Mouse (Mus musculus) MEL (cell line): ENCODE measurements around the gene Rbpms2.

Experiments
- CHD2 ChIP-seq: IDR thresholded peaks from 2 replicates; pipeline ENCODE4 v1.6.1; 2011; ENCODE audit warnings: low read length, improper control_type of control experiment
- CTCF ChIP-seq, 3 experiments: IDR thresholded peaks in 2 of 3; conservative IDR thresholded peaks in 1 of 3; 2 replicates each; pipeline ENCODE4 v1.5.1; 2011 to 2012; ENCODE audit warnings: low read length in 3 of 3, low read depth in 2 of 3, mild to moderate bottlenecking in 2 of 3, improper control_type of control experiment in 1 of 3, inconsistent platforms in 1 of 3, mixed read lengths in 1 of 3, moderate library complexity in 1 of 3; ENCODE audit not compliant: control insufficient read depth in 1 of 3, insufficient read depth in 1 of 3, poor library complexity in 1 of 3, severe bottlenecking in 1 of 3
- EP300 ChIP-seq, 2 experiments: IDR thresholded peaks; 2 replicates each; pipeline ENCODE4 v1.6.1; 2011; ENCODE audit warnings: improper control_type of control experiment in 2 of 2, low read length in 2 of 2, low read depth in 1 of 2, mild to moderate bottlenecking in 1 of 2
- GABPA ChIP-seq: IDR thresholded peaks from 2 replicates; pipeline ENCODE4 v1.6.1; 2012; ENCODE audit warnings: low read depth, mild to moderate bottlenecking, inconsistent platforms, low read length, improper control_type of control experiment, moderate library complexity
- JUND ChIP-seq: IDR thresholded peaks from 2 replicates; pipeline ENCODE4 v1.6.1; 2011; ENCODE audit warnings: low read depth, mild to moderate bottlenecking, improper control_type of control experiment, low read length
- MAFK ChIP-seq: IDR thresholded peaks from 2 replicates; pipeline ENCODE4 v1.6.1; 2011; ENCODE audit warnings: low read depth, mild to moderate bottlenecking, low read length, improper control_type of control experiment, borderline replicate concordance
- MAX ChIP-seq: IDR thresholded peaks from 2 replicates; pipeline ENCODE4 v1.6.1; 2011; ENCODE audit warnings: low read length, improper control_type of control experiment
- POLR2A ChIP-seq, 2 experiments: IDR thresholded peaks; 2 replicates each; pipeline ENCODE4 v1.6.1; 2011 to 2012; ENCODE audit warnings: low read length in 2 of 2, mild to moderate bottlenecking in 2 of 2, control low read depth in 1 of 2, improper control_type of control experiment in 1 of 2, low read depth in 1 of 2, moderate library complexity in 1 of 2; ENCODE audit not compliant: control insufficient read depth in 1 of 2, insufficient read depth in 1 of 2, poor library complexity in 1 of 2
- RCOR1 ChIP-seq: IDR thresholded peaks from 2 replicates; pipeline ENCODE4 v1.6.1; 2012; ENCODE audit warnings: low read depth, mild to moderate bottlenecking, inconsistent platforms, low read length, improper control_type of control experiment
- SIN3A ChIP-seq: IDR thresholded peaks from 2 replicates; pipeline ENCODE4 v1.6.1; 2012; ENCODE audit warnings: low read length, improper control_type of control experiment, inconsistent platforms
- TAL1 ChIP-seq: IDR thresholded peaks from 2 replicates; pipeline ENCODE4 v1.6.1; 2012; ENCODE audit warnings: mild to moderate bottlenecking, inconsistent platforms, low read length, moderate library complexity, mixed read lengths
- USF2 ChIP-seq, 2 experiments: IDR thresholded peaks; 2 replicates each; pipeline ENCODE4 v1.6.1; 2011 to 2012; ENCODE audit warnings: improper control_type of control experiment in 2 of 2, low read length in 2 of 2, borderline replicate concordance in 1 of 2, inconsistent platforms in 1 of 2, low read depth in 1 of 2, mild to moderate bottlenecking in 1 of 2; ENCODE audit not compliant: insufficient read depth in 1 of 2
- ZNF384 ChIP-seq: IDR thresholded peaks from 2 replicates; pipeline ENCODE4 v1.6.1; 2012; ENCODE audit warnings: low read depth, mild to moderate bottlenecking, inconsistent platforms, low read length, improper control_type of control experiment

DNA sequence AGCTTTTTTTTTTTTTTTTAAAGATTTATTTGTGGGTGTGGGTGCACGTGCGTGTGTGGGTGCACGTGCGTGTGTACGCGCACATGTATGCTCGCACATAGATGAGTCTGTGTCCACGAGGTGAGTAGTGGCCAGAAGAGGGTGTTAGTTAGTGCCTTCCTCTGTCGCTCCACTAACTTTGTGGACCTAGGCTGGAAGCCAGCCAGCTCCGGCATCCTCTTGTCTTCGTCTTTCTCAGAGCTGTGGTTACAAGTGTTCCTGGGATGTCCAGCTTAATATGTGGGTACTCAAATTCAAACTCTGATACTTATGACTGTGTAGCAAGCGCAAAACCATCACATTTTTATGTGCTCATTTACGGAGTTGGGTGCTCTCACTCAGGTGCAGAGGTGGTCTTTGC, 19.3 kb downstream of the Rbpms2 start:
- no peak for TF ChIP-seq USF2 (IDR thresholded peaks at IDR 0.05; ENCODE audit: borderline replicate concordance in 1 of 2, insufficient read depth in 1 of 2, low read depth in 1 of 2, low read length in 2 of 2)
- TF ChIP-seq ZNF384, result no peak
- TF ChIP-seq TAL1, result no peak
- no peak for TF ChIP-seq EP300 (IDR thresholded peaks at IDR 0.05; ENCODE audit: low read depth in 1 of 2, low read length in 2 of 2)
- no peak for TF ChIP-seq SIN3A
- TF ChIP-seq JUND, result no peak
- no peak for TF ChIP-seq CTCF (IDR thresholded peaks at IDR 0.05 in 2 of 3, conservative IDR thresholded peaks at IDR 0.05 in 1 of 3; ENCODE audit: control insufficient read depth in 1 of 3, insufficient read depth in 1 of 3, low read depth in 2 of 3, low read length in 3 of 3, poor library complexity in 1 of 3, severe bottlenecking in 1 of 3)
- TF ChIP-seq MAFK, result no peak
- TF ChIP-seq RCOR1, result no peak
- no peak for TF ChIP-seq MAX
- no peak for TF ChIP-seq CHD2
- TF ChIP-seq GABPA, result no peak
- no peak for TF ChIP-seq POLR2A (IDR thresholded peaks at IDR 0.05; ENCODE audit: control insufficient read depth in 1 of 2, insufficient read depth in 1 of 2, low read depth in 1 of 2, low read length in 2 of 2, poor library complexity in 1 of 2)
